Mouse (Mus musculus) olfactory bulb, adult 2 months (tissue): ENCODE data around the gene B3gat1. TPM values are rescaled to one million over a fixed set of nuclear protein-coding genes. Genes with fewer than 3 reads are reported as not detected.

Experiments used
- H3K27ac ChIP-seq: fragments of 200-500 bp; 2 replicates; pipeline ENCODE4 v1.5.1; 2012; ENCODE audit warnings: low read depth, low read length; ENCODE audit not compliant: insufficient read depth
- H3K4me1 ChIP-seq: fragments of 200-500 bp; 2 replicates; pipeline ENCODE4 v1.6.1; 2012; ENCODE audit warnings: low read length; ENCODE audit not compliant: control insufficient read depth, insufficient read depth
- H3K4me3 ChIP-seq: fragments of 200-500 bp; 2 replicates; pipeline ENCODE4 v1.5.1; 2012; ENCODE audit warnings: mild to moderate bottlenecking, low read depth, low read length, moderate library complexity; ENCODE audit not compliant: insufficient read depth
- CTCF ChIP-seq: fragments of 200-500 bp; IDR thresholded peaks from 2 replicates; pipeline ENCODE4 v1.5.1; 2012; ENCODE audit warnings: low read depth, mild to moderate bottlenecking, low read length, moderate library complexity; ENCODE audit not compliant: insufficient read depth
- POLR2A ChIP-seq: fragments of 200-500 bp; IDR thresholded peaks from 2 replicates; pipeline ENCODE4 v1.6.1; 2012; ENCODE audit warnings: mild to moderate bottlenecking, low read depth, low read length, moderate library complexity; ENCODE audit not compliant: insufficient read depth
- WGBS: fragments of 180-500 bp; shearing (Covaris S2); methylation state at CpG from one replicate; pipeline ENCODE4 v1.1.7; 2018; 5-methylcytosine and 5-hydroxymethylcytosine counted together
- polyA plus RNA-seq: library from polyadenylated mRNA; stranded (reverse); fragments of >200 nt; gene quantifications from 2 replicates; pipeline ENCODE4 v1.2.4, GENCODE M21; 2012; ENCODE audit warnings: low replicate concordance; ENCODE audit not compliant: missing spikeins, insufficient read depth, insufficient read length

The B3gat1 gene
- not detected in 2 replicates for polyA plus RNA-seq

DNA sequence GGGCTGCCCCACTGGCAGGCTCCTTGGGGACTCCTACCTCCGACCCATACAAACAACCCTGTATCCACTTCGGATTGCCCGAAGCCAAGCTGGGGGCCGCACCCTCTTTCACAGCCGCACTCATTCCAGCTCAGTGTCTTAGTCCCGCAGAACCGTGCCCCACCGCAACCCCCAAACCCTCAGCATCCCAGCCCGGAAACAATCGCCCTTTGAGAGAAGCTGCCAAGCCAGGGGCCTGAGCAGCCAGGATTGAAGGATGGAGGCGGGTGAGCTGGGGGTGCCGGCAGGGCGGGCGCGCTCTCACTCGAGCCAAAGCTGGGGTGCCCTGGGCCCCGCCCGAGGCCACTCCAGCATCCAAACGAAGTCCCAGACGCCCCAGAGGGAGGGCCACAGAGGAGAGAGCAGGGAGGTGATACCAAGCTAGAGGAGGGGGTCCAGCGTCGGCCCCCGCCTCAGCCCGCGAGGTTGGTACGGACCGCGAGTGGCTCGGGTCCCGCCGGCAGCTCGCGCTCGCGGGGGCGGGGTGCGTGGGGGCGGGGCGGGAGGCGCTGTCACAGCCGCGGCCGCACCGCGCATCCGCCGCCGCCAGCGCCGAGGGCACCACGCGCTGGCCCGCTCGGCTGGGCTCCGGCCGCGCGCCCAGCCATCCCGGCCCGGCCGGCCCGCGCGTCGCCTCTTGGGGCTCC lies at the start of gene B3gat1:
Gene B3gat1, plus strand, starts transcription at position 523 of the 686 bp plus-strand sequence.
- Histone ChIP-seq H3K27ac (peak within 1 kb of the TSS; percentile 66), H3K4me1 (peaks cover 9% of the 10 kb centered on the region), H3K4me3 (peak within 1 kb of the TSS; percentile 83)
- TF ChIP-seq POLR2A (no peak), CTCF (no peak)
- WGBS = 6% methylated on average over 64 of the region's 65 CpGs

DNA sequence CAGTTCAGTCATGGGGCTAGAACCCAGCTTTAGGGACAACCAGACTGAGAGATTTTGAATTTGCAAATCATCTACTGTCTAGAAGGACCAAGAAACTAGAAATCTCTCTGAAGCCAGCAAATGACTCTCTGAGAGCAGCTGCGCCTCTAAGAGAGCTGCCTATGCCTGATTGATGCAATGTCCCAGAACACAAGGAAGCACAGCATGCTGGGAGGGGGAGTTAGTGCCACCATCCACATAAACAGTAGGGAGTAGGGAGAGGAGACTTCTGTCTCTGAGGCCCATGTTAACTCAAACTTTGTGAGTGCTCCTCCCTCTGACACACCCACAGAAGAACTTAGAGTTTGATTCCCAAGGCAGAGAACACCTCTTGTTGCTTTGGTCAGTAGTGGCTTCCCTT lies 44.4 kb upstream of the B3gat1 start:
- no peak overlapping the region for H3K4me3 ChIP-seq
- no peak for TF ChIP-seq CTCF
- no peak for TF ChIP-seq POLR2A
- H3K27ac ChIP-seq = no peak overlapping the region
- peaks cover 6% of the 10 kb centered on the region for H3K4me1 ChIP-seq
- WGBS = 84% methylated on average over 1 of the region's 1 CpGs

DNA sequence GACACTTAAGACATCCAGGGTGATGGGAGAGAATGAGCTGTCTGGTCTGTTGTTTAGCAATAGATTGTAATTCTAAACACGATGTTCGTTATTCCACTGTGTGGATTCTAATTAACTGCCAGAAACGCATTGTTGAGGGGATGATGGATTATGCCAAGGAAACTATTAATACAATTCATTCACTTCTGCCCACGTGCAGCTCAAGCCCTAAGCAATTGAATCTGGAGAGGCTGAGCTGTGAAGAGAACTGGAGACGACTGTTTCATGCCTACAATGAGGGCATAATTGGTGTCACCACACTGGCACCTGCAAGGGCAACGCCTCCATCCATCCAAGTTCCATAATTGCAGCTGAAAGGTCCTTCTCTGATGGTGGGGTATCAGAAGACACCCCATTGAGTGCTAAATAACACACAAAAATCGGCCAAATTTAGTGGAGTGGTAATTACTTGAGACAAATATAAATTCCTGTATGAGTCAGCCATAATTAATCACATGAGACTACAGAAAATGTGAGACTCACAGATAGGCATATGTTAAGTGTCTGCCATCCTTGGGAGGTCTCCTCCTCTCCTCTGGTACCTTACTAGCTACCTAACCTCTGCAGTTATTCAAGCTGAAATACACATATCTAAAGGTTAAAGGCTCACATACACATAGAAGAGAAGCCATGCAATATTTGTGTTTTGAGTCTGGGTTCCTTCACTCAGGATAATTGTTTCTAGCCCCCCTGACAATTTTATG lies 43.4 kb upstream of the B3gat1 start:
- no peak for TF ChIP-seq CTCF
- no peak for TF ChIP-seq POLR2A
- H3K27ac ChIP-seq = no peak overlapping the region
- no peak overlapping the region for H3K4me3 ChIP-seq
- WGBS = 13% methylated on average over 7 of the region's 7 CpGs
- peaks cover 9% of the 10 kb centered on the region for H3K4me1 ChIP-seq

DNA sequence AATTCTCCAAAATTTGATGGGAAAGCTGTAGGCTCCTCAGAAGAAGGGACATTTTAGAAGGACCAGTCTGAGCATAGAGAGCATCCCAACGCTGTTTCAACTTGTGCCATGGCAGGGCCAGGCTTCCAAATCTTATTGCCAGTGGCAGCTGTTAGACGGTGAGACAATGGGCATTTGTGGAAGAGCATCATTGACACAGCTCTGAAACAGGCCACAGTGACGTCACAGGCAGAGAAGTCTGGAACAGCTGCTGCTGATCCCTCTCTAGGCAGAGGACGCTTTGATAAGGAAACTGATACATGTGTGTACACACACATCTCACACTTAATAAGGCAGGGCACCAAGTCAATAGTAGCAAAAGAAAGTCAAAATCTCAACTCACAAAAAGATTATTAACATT lies 40.9 kb upstream of the B3gat1 start:
- H3K27ac ChIP-seq = no peak overlapping the region
- no peak overlapping the region for H3K4me3 ChIP-seq
- 80% methylated on average over 4 of the region's 4 CpGs for WGBS
- TF ChIP-seq POLR2A (no peak), CTCF (no peak)
- H3K4me1 ChIP-seq = peaks cover 5% of the 10 kb centered on the region; the same call in 1 of the 2 replicates

DNA sequence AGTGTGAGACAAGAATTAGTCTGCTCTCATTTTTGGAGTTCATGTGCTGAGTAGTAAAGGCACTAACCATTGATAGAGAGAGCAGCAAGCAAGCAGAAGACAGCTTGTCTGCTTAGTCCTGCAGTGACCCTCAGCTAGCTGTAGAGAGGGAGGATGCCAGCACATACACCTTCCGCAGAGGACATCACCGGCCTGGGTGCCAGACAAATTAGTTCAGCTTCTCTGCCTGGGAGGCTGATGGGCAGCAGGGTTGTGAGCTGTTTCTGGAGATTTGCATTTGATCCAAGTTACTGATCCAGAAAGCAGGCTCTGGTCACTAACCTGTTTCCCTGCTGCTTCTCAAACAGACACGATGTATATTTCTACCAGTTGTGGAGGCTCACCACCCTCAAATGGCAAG lies 38.9 kb upstream of the B3gat1 start:
- H3K4me1 ChIP-seq = peaks cover 5% of the 10 kb centered on the region; the same call in 1 of the 2 replicates
- H3K4me3 ChIP-seq = no peak overlapping the region
- no peak overlapping the region for H3K27ac ChIP-seq
- 80% methylated on average over 3 of the region's 3 CpGs for WGBS
- TF ChIP-seq POLR2A = no peak
- TF ChIP-seq CTCF = no peak

DNA sequence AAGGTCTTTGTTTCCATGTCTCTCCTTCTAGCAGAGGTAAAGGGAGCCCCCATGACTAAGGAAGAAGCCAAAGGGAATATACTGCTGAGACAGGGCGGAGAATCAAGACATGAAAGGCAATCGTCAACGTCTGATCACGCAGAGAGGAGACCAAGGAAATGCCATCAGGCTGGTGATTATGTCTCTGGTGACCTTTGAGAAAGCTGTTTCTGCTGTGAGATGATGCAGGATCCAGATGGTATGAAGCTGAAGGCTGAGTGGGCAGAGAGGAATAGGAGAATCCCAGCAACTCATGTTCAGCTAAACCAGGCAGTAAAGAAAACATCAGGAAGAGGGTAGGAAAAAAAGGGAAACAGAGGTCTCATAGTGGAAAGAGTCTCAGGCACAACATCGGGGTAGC lies 38.4 kb upstream of the B3gat1 start:
- TF ChIP-seq POLR2A (no peak), CTCF (no peak)
- WGBS = 57% methylated on average over 5 of the region's 5 CpGs
- Histone ChIP-seq H3K4me1 (peaks cover 3% of the 10 kb centered on the region; the same call in 1 of the 2 replicates), H3K27ac (peak overlapping the region; percentile 24), H3K4me3 (no peak overlapping the region)

DNA sequence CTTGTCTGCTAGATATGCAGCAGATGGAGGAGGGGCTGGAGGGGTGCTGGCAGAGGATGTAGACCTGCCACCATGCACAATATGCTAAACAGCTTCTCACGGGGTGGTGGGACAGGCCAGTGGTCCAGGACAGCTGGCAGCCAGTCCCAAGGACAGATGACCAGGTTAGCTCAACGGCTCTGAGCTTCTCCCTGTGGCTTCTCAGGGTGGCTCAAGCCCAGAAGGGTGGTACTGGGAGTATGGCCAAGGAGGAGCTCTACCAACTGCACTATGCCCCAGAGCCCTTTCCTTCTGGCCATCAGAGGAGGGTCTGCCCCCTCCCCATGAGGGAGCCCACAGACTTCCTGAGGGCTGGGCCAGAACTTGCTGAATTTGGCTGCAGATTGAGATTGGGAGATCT lies 35.2 kb upstream of the B3gat1 start:
- peaks cover 3% of the 10 kb centered on the region; the same call in 1 of the 2 replicates for H3K4me1 ChIP-seq
- 67% methylated on average over 2 of the region's 2 CpGs for WGBS
- TF ChIP-seq POLR2A (no peak), CTCF (no peak)
- no peak overlapping the region for H3K27ac ChIP-seq
- H3K4me3 ChIP-seq = no peak overlapping the region

DNA sequence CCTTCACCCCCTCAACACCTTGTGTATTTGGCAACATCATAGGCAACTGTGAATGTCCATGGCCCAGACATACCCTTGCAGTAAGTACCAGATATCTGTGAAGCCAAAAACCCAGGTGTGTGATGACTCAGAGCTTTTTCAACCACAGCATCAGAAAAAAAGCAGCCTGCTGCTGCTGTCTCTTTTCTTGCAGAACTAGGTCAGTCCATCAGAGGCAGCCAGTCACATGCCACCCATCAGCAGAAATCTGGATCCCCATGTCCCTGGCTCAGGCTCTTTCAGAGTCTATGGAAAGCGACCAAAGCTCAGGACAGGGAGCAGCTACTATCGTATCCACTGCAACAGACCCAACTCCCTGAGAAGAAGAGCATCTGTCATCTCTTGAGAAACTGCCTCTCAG lies 33.2 kb upstream of the B3gat1 start:
- Histone ChIP-seq H3K4me3 (no peak overlapping the region), H3K27ac (no peak overlapping the region), H3K4me1 (no peaks in the 10 kb centered on the region)
- TF ChIP-seq POLR2A = no peak
- TF ChIP-seq CTCF = no peak
- WGBS = 86% methylated on average over 2 of the region's 2 CpGs

DNA sequence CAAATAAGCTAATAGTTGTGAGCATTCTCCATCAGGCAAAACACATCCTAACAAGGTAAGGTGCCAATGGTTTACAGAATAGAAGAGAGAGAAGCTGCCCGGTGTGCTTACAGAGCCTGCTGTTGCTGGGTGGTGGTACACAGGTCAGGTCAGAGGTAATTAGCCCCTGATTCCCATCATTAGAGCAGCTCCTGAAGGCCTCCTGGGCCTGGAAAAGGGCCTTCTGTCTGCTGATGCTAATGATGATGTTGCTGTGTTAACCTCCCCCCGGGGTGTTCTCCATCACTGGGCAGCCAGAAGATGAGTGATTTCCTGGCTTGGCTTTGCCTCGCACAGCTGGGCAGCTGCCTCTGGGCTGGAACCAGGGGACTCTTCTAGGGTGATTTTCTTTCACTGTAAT lies 15.1 kb upstream of the B3gat1 start:
- no peak overlapping the region for H3K27ac ChIP-seq
- 58% methylated on average over 3 of the region's 3 CpGs for WGBS
- H3K4me3 ChIP-seq = no peak overlapping the region
- TF ChIP-seq CTCF (no peak), POLR2A (no peak)
- H3K4me1 ChIP-seq = peaks cover 7% of the 10 kb centered on the region
